Mouse (Mus musculus): ENCODE data around the gene Gm17387. TPM values are rescaled to one million over a fixed set of nuclear protein-coding genes. Genes with fewer than 3 reads are reported as not detected.

Gene Gm17387
- polyA plus RNA-seq, 1 experiment from 2014 or later, result not detected

DNA sequence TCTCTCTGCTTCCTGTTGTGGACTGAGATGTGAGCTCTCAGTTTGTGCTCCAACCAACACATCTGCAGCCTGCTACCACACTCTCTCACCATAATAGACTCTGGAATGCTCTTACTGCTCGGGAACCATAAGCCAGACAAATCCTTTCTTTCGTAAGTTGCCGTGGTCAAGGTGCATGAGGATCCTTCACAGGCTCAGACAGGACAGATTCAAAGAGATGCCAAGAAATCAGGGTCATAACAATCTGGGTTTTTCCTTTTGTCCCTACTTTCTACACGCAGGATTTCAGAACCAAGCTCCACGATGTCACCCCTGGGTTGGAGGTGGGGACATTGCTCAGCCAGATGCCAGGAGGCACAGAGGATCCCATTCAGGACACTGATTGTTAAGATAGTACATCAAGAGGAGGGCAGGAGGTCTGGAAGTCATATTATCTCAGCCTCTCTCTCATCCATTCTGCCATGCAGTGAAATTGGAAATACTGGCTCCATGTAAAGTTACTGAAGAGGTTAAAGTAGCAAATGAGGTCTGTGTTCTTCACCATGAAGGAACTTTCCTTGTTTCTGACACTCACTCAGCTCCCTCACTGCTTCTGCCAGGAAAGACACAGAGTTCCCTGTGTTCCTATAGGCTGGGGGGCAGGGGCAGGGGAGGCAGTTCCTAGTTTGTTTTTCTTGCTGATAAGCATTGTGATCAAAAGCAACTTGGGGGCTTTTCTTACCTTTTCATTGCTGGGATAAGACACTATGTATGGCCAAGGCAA, 25.5 kb upstream of the Gm17387 start:
- WGBS (ENCODE audit: insufficient replicate concordance), result 75% methylated on average over 5 of the region's 5 CpGs
- TF ChIP-seq EP300 (IDR thresholded peaks at IDR 0.05; ENCODE audit: low read depth), result no peak
- no peak for TF ChIP-seq CTCF (IDR thresholded peaks at IDR 0.05; ENCODE audit: low read depth)
- Histone ChIP-seq H3K4me2 (ENCODE audit: low read depth, low read length) (no peak overlapping the region), H3K36me3 (replicated peaks; ENCODE audit: insufficient read depth, low read length) (no peaks in the 10 kb centered on the region), H3K4me3 (ENCODE audit: low read depth, low read length) (no peak overlapping the region), H3K9me3 (ENCODE audit: low read length) (no peaks in the 10 kb centered on the region), H3K4me1 (ENCODE audit: insufficient read depth) (peaks cover 9% of the 10 kb centered on the region), H3K9ac (replicated peaks) (no peak overlapping the region), H3K27ac (ENCODE audit: low read depth) (peak overlapping the region; percentile 29; the same call in 1 of the 2 replicates), H3K27me3 (ENCODE audit: insufficient read depth, low read length) (no peaks in the 10 kb centered on the region)
- no peak for DNase-seq
- ATAC-seq, result no peak

DNA sequence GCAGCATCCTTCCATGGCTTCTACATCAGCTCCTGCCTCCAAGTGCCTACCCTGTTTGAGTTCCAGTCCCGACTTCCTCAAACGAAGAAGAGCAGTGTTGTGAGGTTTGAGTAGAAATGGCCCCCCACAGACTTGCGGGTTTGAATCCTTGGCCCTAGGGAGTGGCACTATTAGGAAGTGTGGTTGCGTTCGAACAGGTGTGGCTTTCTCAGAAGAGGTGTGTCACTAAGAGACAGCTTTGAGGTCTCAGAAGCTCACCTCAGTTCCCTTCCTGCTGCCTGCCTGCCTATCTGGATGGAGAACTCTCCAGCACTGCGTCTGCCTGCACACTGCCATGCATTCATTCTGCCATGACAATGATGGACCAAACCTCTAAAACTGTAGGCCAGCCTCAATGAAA, 22.5 kb upstream of the Gm17387 start:
- TF ChIP-seq CTCF (IDR thresholded peaks at IDR 0.05; ENCODE audit: low read depth), result no peak
- no peak for TF ChIP-seq EP300 (IDR thresholded peaks at IDR 0.05; ENCODE audit: low read depth)
- Histone ChIP-seq H3K27ac (ENCODE audit: low read depth) (peak overlapping the region; percentile 55), H3K9me3 (ENCODE audit: low read length) (no peaks in the 10 kb centered on the region), H3K4me1 (ENCODE audit: insufficient read depth) (peaks cover 26% of the 10 kb centered on the region), H3K9ac (replicated peaks) (no peak overlapping the region), H3K36me3 (replicated peaks; ENCODE audit: insufficient read depth, low read length) (no peaks in the 10 kb centered on the region), H3K27me3 (ENCODE audit: insufficient read depth, low read length) (no peaks in the 10 kb centered on the region), H3K4me3 (ENCODE audit: low read depth, low read length) (no peak overlapping the region), H3K4me2 (ENCODE audit: low read depth, low read length) (no peak overlapping the region)
- 55% methylated on average over 6 of the region's 6 CpGs for WGBS (ENCODE audit: insufficient replicate concordance)
- ATAC-seq (no peak), DNase-seq (peak; percentile 33)

DNA sequence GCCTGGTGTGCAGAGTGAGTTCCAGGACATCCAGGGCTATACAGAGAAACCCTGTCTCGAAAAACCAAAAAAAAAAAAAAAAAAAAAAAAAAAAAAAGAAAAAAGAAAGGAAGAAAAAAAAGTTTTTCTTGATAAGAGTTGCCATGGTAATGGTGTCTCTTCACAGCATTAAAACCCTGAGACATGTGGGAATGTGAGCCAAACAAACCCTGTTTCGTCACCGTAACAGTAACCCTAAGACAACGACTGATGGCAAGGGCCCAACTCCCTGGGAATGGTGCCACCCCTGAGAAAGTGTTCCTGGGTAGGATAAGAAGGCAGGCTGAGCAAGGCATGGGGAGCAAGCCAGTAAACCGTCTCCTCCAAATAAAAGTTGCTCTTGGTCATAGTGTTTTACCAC, 22.0 kb upstream of the Gm17387 start:
- Histone ChIP-seq H3K36me3 (replicated peaks; ENCODE audit: insufficient read depth, low read length) (no peaks in the 10 kb centered on the region), H3K4me3 (ENCODE audit: low read depth, low read length) (no peak overlapping the region), H3K9me3 (ENCODE audit: low read length) (no peaks in the 10 kb centered on the region), H3K27me3 (ENCODE audit: insufficient read depth, low read length) (no peaks in the 10 kb centered on the region), H3K4me1 (ENCODE audit: insufficient read depth) (peaks cover 31% of the 10 kb centered on the region), H3K27ac (ENCODE audit: low read depth) (peak overlapping the region; percentile 39; the same call in 1 of the 2 replicates), H3K9ac (replicated peaks) (no peak overlapping the region), H3K4me2 (ENCODE audit: low read depth, low read length) (no peak overlapping the region)
- no peak for ATAC-seq
- DNase-seq, result no peak
- TF ChIP-seq EP300 (IDR thresholded peaks at IDR 0.05; ENCODE audit: low read depth) (no peak), CTCF (IDR thresholded peaks at IDR 0.05; ENCODE audit: low read depth) (no peak)
- 67% methylated on average over 5 of the region's 5 CpGs for WGBS (ENCODE audit: insufficient replicate concordance)

DNA sequence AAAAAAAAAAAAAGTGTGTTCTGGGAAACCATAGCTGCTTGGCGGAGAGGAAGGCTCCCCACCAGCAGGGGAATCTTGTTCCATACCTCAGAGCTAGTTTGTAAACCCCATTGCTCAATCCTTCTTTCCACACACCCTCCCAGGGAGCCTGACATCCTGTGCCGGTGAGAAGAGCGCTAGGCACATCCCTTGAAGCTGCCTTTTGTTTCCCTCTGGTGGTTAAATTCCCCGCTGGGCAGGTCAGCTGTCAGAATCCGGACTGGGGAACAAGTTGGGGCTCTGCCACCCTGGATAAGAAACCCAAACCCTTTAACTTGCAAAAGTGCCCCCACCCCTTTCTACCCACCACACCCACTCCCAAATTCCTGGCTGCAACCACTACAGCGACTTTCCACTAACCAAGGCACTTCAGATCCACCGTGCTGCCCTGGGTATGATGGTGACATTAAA, 20.6 kb upstream of the Gm17387 start:
- no peaks in the 10 kb centered on the region for H3K36me3 ChIP-seq (replicated peaks; ENCODE audit: insufficient read depth, low read length)
- H3K27me3 ChIP-seq (ENCODE audit: insufficient read depth, low read length), result no peaks in the 10 kb centered on the region
- H3K4me3 ChIP-seq (ENCODE audit: low read depth, low read length), result peak overlapping the region; percentile 52
- WGBS (ENCODE audit: insufficient replicate concordance), result 3% methylated on average over 7 of the region's 7 CpGs
- peak overlapping the region; percentile 87; the same call in 1 of the 2 replicates for H3K27ac ChIP-seq (ENCODE audit: low read depth)
- ATAC-seq (peak; percentile 53), DNase-seq (peak; percentile 69)
- H3K4me1 ChIP-seq (ENCODE audit: insufficient read depth), result peaks cover 39% of the 10 kb centered on the region
- H3K9ac ChIP-seq (replicated peaks), result no peak overlapping the region
- H3K9me3 ChIP-seq (ENCODE audit: low read length), result no peaks in the 10 kb centered on the region
- H3K4me2 ChIP-seq (ENCODE audit: low read depth, low read length), result peak overlapping the region; percentile 62
- TF ChIP-seq CTCF (IDR thresholded peaks at IDR 0.05; ENCODE audit: low read depth), result peak; percentile 63
- peak; percentile 43; the same call in 1 of the 2 replicates for TF ChIP-seq EP300 (IDR thresholded peaks at IDR 0.05; ENCODE audit: low read depth)

DNA sequence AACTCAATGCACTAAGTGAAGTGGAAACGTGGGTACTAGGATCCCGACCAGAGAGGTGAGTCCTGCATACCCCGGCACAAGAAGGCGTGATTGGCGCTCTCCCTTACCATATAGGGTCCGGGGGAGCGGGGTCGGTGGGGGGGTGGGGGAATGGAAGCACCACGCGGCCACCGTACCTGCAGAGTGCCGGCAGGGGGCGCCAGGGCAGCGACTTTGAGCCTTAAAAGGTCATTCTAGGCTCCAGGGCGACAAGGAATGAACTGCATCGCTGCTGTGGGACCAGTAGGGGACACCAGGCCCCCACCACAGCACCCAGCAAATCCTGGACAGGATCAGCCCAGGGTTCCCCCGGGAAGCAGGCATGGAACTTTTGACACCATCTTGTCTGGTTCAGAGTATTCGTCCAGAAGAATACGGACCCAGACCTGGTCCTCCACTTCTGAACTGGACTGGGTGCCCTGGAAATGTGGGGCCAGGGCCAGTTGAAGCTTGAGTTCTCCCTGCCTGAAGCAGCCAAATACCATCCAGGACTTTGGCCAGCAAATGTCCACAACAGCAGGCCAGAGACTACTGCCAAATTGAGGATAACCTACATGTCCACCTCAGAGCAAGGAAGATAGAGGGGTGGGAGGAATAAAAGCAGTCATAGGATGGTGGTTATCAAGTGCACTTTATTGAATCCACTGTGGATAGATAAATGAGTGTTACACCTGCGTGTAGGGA, 19.8 kb upstream of the Gm17387 start:
- Histone ChIP-seq H3K4me1 (ENCODE audit: insufficient read depth) (peaks cover 40% of the 10 kb centered on the region), H3K27ac (ENCODE audit: low read depth) (peak overlapping the region; percentile 87), H3K9ac (replicated peaks) (peak overlapping the region; percentile 64), H3K9me3 (ENCODE audit: low read length) (no peaks in the 10 kb centered on the region), H3K4me2 (ENCODE audit: low read depth, low read length) (peak overlapping the region; percentile 62), H3K27me3 (ENCODE audit: insufficient read depth, low read length) (no peaks in the 10 kb centered on the region), H3K36me3 (replicated peaks; ENCODE audit: insufficient read depth, low read length) (no peaks in the 10 kb centered on the region), H3K4me3 (ENCODE audit: low read depth, low read length) (peak overlapping the region; percentile 52)
- TF ChIP-seq EP300 (IDR thresholded peaks at IDR 0.05; ENCODE audit: low read depth) (no peak), CTCF (IDR thresholded peaks at IDR 0.05; ENCODE audit: low read depth) (peak; percentile 95)
- WGBS (ENCODE audit: insufficient replicate concordance), result 6% methylated on average over 20 of the region's 20 CpGs
- ATAC-seq (peak; percentile 81), DNase-seq (peak; percentile 88)

DNA sequence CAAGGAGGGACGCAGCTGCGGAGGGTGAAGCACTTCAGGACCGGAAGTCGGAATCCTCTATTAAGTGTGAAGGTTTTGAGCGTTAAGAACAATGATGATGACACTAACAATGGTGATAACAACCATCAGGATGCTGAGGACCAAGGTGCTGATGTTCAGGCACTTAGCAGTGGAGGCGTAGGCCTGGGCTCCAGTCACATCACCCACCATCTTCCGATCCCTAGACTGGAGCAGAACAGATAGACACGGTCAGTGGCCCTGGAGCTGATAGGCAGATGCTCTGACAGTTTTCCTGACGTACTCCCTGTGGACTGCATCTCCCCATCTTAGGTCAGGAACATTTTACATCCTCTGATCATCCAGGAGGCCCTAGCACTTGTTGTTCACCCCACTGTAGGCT, 19.3 kb upstream of the Gm17387 start:
- no peaks in the 10 kb centered on the region for H3K27me3 ChIP-seq (ENCODE audit: insufficient read depth, low read length)
- H3K9me3 ChIP-seq (ENCODE audit: low read length), result no peaks in the 10 kb centered on the region
- DNase-seq (no peak), ATAC-seq (no peak)
- no peaks in the 10 kb centered on the region for H3K36me3 ChIP-seq (replicated peaks; ENCODE audit: insufficient read depth, low read length)
- TF ChIP-seq CTCF (IDR thresholded peaks at IDR 0.05; ENCODE audit: low read depth), result no peak
- TF ChIP-seq EP300 (IDR thresholded peaks at IDR 0.05; ENCODE audit: low read depth), result no peak
- peak overlapping the region; percentile 62 for H3K4me2 ChIP-seq (ENCODE audit: low read depth, low read length)
- peaks cover 40% of the 10 kb centered on the region for H3K4me1 ChIP-seq (ENCODE audit: insufficient read depth)
- 73% methylated on average over 9 of the region's 9 CpGs for WGBS (ENCODE audit: insufficient replicate concordance)
- peak overlapping the region; percentile 64 for H3K9ac ChIP-seq (replicated peaks)
- peak overlapping the region; percentile 52 for H3K4me3 ChIP-seq (ENCODE audit: low read depth, low read length)
- H3K27ac ChIP-seq (ENCODE audit: low read depth), result peak overlapping the region; percentile 87

All from liver, postnatal 0 days (tissue).